Mouse (Mus musculus): ENCODE results near the gene Kctd11. TPM values are rescaled to one million over a fixed set of nuclear protein-coding genes. Genes with fewer than 3 reads are reported as not detected.
"Not testable (repeated sequence)": the region's sequence is repeated elsewhere in the genome, so short reads cannot be mapped to it uniquely, and the experiment has no call there.

The Kctd11 gene
- total RNA-seq, 2 experiments from 2014 or later: 3.6 to 6.0 TPM

GRCm38 (mm10) chr11:69883527-69884151, 2.4 kb upstream of the Kctd11 start:
- no peak for DNase-seq (ENCODE audit: low spot score in 2 of 2)

DNA sequence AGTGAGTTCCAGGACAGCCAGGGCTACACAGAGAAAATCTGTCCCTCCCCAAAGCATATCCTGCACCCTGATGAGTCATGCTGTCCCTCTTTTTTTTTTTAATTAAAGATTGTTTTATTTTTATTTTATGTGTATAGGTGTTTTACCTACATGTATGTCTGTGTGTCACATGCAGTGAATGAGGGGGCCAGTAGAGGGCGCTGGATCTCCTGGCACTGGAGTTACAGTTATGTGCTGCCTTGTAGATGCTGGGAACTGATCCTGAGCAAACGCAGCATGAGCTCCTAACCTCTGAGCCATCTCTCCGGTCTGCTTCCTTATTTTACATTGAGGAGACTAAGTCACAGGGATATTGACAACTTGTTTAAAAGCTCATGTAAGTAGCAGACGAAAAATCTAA, 1.9 kb upstream of the Kctd11 start:
- DNase-seq (ENCODE audit: low spot score in 2 of 2): no peak

GRCm38 (mm10) chr11:69881787-69882670, 823 bp upstream of the Kctd11 start:
- DNase-seq (ENCODE audit: low spot score in 2 of 2): no peak

GRCm38 (mm10) chr11:69880506-69880852, 727 bp downstream of the Kctd11 start:
- DNase-seq (ENCODE audit: low spot score in 2 of 2): no peak

DNA sequence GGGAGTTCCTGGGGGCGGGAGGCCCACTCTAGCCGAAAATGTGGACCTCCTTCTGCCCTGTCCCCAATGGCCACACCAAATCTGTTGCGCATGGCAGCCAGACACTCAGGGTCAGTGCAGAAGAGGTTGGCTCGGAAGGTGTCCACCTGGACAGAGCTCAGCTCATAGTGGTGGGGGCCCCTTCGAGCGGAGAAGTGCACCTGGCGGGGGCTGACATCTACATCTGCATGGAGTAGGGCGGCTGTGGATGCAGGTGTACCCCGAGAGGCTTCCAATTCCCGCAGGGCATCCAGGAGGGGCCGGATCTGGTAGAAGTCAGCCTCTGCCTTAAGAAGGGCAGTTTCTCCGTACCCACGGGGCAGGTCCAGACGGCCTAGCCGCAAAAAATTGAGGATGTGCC, 1.5 kb downstream of the Kctd11 start:
- DNase-seq (ENCODE audit: low spot score in 2 of 2): no peak

DNA sequence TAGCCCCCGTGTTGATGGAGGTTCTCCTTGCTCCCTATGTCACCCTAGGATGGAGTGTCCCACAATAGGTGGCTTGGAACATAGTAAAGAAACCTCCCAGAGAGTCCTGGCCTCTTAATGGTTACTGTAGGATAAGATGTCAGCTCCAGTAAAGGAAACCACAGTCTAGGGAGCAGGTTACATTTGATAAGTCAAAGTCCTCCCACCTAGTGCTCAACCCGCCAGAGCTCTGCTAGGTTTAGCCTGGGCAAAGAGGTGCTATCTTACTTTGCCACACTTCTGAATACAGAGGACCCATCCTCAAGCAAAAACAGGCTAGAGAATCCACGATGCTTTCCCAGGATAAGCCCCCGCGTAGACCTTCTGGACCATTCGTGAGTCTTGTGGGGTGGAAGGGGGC, 2.3 kb downstream of the Kctd11 start:
- DNase-seq (ENCODE audit: low spot score in 2 of 2): no peak

DNA sequence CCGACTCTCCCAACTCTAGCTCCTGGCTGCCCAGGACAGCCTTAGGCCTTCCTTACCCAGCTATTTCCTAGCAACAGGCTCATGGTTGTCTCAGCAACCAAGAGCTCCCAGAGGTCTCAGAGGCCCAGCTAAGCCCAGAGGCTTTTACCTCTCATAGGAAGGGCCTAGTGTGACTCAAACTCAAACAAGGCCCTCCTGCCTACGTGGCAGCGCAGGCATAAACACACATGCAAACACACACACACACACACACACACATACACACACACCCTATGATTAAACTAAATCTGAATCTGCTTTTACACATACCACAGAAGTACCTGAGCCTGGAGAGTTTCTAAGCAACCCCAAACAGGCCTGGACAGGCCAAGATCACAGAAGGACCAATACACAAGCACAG, 2.8 kb downstream of the Kctd11 start:
- DNase-seq (ENCODE audit: low spot score in 2 of 2): no peak

GRCm38 (mm10) chr11:69877878-69878277, 3.3 kb downstream of the Kctd11 start, which contains the start of gene Tmem95:
Gene Tmem95, minus strand, starts transcription at chr11:69878018.
- no peak for DNase-seq (ENCODE audit: low spot score in 2 of 2)

- DNase-seq (ENCODE audit: low spot score in 2 of 2): peak; percentile 85
Observed at GRCm38 (mm10) chr11:69876867-69877266, 4.3 kb downstream of the Kctd11 start.

GRCm38 (mm10) chr11:69876186-69876585, 5.0 kb downstream of the Kctd11 start:
- no peak for DNase-seq (ENCODE audit: low spot score in 2 of 2)

DNA sequence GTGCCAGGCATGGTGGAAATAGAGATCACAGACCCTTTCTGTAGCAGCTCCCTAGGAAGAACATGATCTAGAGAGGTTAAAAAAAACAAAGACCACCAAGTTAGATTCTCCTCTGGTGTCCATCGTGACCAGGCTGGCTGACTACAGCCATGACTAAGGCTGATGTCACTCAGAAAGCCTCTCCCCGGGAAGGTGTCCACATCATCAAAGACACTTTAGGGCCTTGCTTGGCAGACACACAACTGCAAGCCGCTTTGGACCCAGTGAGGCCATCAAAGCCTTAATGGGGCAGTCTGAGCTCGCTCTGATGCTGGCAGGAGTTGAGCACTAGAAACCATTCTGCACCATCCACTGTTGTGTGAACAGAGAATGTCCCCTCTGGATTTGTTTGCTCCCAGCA, 8.8 kb downstream of the Kctd11 start:
- no peak for DNase-seq (ENCODE audit: low spot score in 2 of 2)

DNA sequence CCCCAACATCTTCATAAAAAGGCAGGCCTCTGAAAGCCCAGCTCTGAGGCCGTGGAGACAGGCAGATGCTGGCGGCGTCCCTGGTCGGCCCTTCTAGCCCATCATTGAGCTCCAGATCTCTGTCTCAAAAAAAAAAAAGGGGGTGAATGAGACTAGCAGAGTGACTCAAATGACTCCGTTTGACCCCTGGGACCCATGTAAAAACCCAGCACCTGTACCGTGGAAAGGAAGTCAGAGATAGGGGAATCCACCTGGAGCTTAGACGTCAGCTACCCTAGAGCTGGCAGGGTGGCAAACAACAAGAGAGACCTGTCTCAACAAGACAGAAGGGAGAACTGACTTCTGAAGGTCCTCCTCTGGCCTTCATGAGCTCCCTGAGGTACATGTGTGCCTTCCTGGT, 9.4 kb downstream of the Kctd11 start:
- no peak for DNase-seq (ENCODE audit: low spot score in 2 of 2)

- no peak for DNase-seq (ENCODE audit: low spot score in 2 of 2)
Observed at GRCm38 (mm10) chr11:69870289-69871069, 10.7 kb downstream of the Kctd11 start.

- DNase-seq (ENCODE audit: low spot score in 2 of 2): no peak
Observed at GRCm38 (mm10) chr11:69867335-69867734, 13.9 kb downstream of the Kctd11 start.

DNA sequence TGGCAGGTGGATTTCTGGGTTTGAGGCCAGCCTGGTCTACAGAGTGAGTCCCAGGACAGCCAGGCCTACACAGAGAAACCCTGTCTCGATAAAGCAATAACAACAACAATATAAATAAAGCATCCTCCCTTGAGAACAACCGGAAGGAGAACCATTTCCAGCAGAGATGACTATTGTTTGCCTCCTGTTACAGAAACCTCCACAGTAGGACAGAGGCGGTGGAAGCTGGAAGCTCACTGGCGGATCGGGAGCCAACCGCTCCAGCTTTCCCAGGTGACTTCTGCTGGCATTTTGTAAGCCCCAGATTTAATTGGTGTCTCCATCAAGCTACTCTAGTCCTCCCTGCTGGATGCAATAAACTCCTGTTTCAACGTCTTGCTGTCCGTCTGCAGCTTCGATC, 15.6 kb downstream of the Kctd11 start:
- no peak for DNase-seq (ENCODE audit: low spot score in 2 of 2)

DNA sequence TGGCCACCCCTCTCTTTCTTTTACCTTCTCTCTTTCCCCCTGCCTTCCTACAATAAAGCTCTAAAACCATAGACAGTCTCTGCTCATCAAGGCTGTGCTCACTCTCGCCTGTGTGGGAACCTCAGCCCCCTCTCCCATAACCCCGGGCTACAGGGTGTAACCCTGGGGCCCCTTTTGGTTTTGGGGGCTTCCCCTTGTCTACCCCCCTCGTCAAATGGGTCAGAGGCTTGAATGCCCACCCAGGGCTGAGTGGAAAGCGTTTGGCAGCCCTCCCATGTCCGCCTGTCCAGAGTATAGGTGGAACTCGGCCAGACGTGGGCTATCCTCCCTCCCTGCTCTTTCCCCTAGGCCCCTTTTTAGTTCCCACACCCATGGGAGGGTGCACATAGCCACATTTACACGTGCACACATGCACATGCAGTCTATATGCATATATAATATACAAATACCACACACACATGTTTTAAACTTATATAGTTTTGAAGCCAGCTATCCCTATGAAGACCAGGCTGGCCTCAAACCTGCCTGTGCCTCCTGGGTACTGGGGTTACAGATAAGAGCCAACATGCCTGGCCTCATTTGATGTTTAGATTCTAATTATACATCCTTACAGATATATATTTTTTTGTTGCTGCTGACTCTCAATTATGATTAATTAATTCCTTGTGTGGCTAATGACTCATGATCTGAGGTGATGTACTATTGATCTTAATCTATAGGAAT, 16.9 kb downstream of the Kctd11 start:
- no peak for DNase-seq (ENCODE audit: low spot score in 2 of 2)

- not testable (repeated sequence) for DNase-seq (ENCODE audit: low spot score in 2 of 2)
Observed at GRCm38 (mm10) chr11:69863729-69864128, 17.5 kb downstream of the Kctd11 start.

- no peak for DNase-seq (ENCODE audit: low spot score in 2 of 2)
Observed at GRCm38 (mm10) chr11:69858113-69858998, 22.9 kb downstream of the Kctd11 start, which contains the start of gene Tnk1. Gene Tnk1, minus strand, starts transcription at chr11:69858730.

GRCm38 (mm10) chr11:69855347-69855746, 25.9 kb downstream of the Kctd11 start:
- peak in 1 of 2 experiments; percentile 63 for DNase-seq (ENCODE audit: low spot score in 2 of 2)

DNA sequence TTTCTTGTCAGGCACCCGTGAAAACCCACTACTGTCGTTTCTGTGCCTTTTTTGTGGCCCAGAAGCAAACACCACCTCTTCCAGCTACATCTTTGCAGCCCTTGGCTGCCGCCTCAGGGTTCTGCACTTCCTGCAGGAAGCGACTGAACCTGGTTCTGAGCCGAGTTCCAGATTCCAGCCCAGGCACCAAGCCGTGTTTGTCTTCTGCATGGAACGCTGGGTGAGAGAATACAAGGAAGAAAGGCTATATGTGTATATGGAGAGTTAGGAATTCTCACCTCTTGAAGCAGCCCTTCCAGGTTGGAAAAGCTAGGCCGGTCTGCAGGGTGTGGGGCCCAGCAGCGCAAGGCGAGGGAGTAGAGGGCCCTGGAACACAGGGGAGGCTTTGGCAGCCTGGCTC, 26.5 kb downstream of the Kctd11 start:
- DNase-seq (ENCODE audit: low spot score in 2 of 2): no peak

All from adrenal gland, adult 18-20 months (tissue).